Mouse (Mus musculus) hindbrain, embryonic 16.5 days (tissue): ENCODE measurements around the gene Kctd21. TPM values are rescaled to one million over a fixed set of nuclear protein-coding genes. Genes with fewer than 3 reads are reported as not detected.

Experiments
- ATAC-seq: fragments of 200-750 bp; cut with Nextera tagmentation; 2 replicates; pipeline ENCODE4 v1.8.0; 2017; ENCODE audit warnings: moderate TSS enrichment, moderate library complexity
- H3K27ac ChIP-seq: fragments of 300-500 bp; sonication (generic); 2 replicates; pipeline ENCODE4 v1.5.1; 2014; ENCODE audit warnings: low read depth, mild to moderate bottlenecking, control low read depth, low read length, moderate library complexity
- H3K27me3 ChIP-seq: fragments of 300-500 bp; sonication (generic); replicated peaks from 2 replicates; pipeline ENCODE4 v1.6.1; 2014; ENCODE audit warnings: low read length; ENCODE audit not compliant: control insufficient read depth, insufficient read depth
- H3K36me3 ChIP-seq: fragments of 300-500 bp; sonication (generic); 2 replicates; pipeline ENCODE4 v1.6.1; 2014; ENCODE audit warnings: mild to moderate bottlenecking, low read length, moderate library complexity, mixed read lengths; ENCODE audit not compliant: control insufficient read depth, insufficient read depth
- H3K4me1 ChIP-seq: fragments of 300-500 bp; sonication (generic); 2 replicates; pipeline ENCODE4 v1.6.1; 2014; ENCODE audit warnings: low read depth, low read length; ENCODE audit not compliant: control insufficient read depth, insufficient read depth
- H3K4me2 ChIP-seq: fragments of 300-500 bp; sonication (generic); 2 replicates; pipeline ENCODE4 v1.6.1; 2014; ENCODE audit warnings: mild to moderate bottlenecking, low read length, control low read depth, moderate library complexity
- H3K4me3 ChIP-seq: fragments of 300-500 bp; sonication (generic); 2 replicates; pipeline ENCODE4 v1.5.1; 2014; ENCODE audit warnings: mild to moderate bottlenecking, low read length, control low read depth, moderate library complexity
- H3K9ac ChIP-seq: fragments of 300-500 bp; sonication (generic); 2 replicates; pipeline ENCODE4 v1.6.1; 2014; ENCODE audit warnings: low read depth, mild to moderate bottlenecking, control low read depth, low read length, moderate library complexity
- H3K9me3 ChIP-seq: fragments of 300-500 bp; sonication (generic); 2 replicates; pipeline ENCODE4 v1.6.1; 2014; ENCODE audit warnings: mild to moderate bottlenecking, low read length, moderate library complexity; ENCODE audit not compliant: control insufficient read depth
- WGBS: fragments of 180-500 bp; shearing (Covaris S2); extraction: QIAGEN DNeasy Blood & Tissue Kit; methylation state at CpG from one replicate; pipeline ENCODE4 v1.1.7; 2014; 5-methylcytosine and 5-hydroxymethylcytosine counted together
- polyA plus RNA-seq: library from polyadenylated mRNA; unstranded; fragments of >200 nt; fragmentation: Nextera tagmentation; extraction: Ambion mirVana; gene quantifications from 2 replicates; pipeline ENCODE4 v1.2.1, GENCODE M21; 2015

Kctd21 gene
- polyA plus RNA-seq, 1 experiment from 2014 or later, result 7.7 TPM

GRCm38 (mm10) chr7:97303614-97304013 is 28.5 kb upstream of the Kctd21 start:
- ATAC-seq, result no peak
- WGBS, result 86% methylated on average over 2 of the region's 2 CpGs

DNA sequence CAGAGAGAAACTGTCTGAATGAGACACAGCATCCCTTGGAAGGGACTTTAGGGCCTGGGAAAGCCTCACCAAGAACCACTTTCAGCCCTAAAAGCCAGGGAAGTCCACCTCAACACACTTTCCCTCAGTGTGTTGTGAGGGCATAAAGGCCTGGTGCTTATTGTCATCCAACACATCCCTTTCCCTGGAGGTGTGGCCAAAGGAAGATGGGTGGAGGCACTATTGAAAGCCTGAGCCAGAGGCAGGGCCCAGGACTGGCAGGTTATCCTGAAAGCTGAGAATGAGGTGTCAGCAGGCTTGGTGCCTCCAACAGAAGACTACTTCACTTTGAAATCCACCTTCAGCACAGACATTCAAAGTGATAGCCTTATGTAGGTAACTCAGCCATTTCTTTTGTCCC is 27.7 kb upstream of the Kctd21 start:
- no peaks in the 10 kb centered on the region for H3K9me3 ChIP-seq
- peaks cover 23% of the 10 kb centered on the region for H3K36me3 ChIP-seq
- no peak overlapping the region for H3K4me3 ChIP-seq
- no peak overlapping the region for H3K9ac ChIP-seq
- no peak overlapping the region for H3K27ac ChIP-seq
- no peak overlapping the region for H3K4me2 ChIP-seq
- no peak for ATAC-seq
- H3K27me3 ChIP-seq, result no peaks in the 10 kb centered on the region
- no peaks in the 10 kb centered on the region for H3K4me1 ChIP-seq

More at GRCm38 (mm10) chr7:97303614-97304013, 28.5 kb upstream of the Kctd21 start:
- Histone ChIP-seq H3K36me3 (peaks cover 22% of the 10 kb centered on the region), H3K4me3 (no peak overlapping the region), H3K4me1 (no peaks in the 10 kb centered on the region), H3K4me2 (no peak overlapping the region), H3K9me3 (no peaks in the 10 kb centered on the region), H3K27ac (no peak overlapping the region), H3K27me3 (no peaks in the 10 kb centered on the region), H3K9ac (no peak overlapping the region)

DNA sequence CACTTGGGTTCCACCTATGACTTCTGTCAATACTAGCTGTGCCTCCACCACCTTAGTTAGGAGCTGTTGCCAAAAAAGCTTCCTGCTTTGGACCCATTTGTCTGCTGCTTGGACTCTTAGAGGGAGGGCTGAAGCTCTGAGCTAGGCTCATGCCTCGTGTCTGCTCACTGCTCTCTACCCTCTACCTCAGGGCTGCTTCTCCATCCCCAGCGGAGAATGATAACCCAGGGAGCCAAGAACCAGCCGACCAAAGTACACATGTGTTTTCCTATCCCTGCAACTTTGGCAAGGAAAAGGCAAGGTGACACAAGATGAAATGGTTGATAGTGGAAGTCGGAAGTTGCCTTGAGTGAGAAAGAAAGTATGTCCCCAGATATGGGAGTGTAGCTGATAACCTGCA is 26.9 kb upstream of the Kctd21 start:
- Histone ChIP-seq H3K9ac (no peak overlapping the region), H3K4me2 (no peak overlapping the region), H3K36me3 (peaks cover 26% of the 10 kb centered on the region), H3K4me1 (no peaks in the 10 kb centered on the region), H3K4me3 (no peak overlapping the region), H3K27me3 (no peaks in the 10 kb centered on the region), H3K9me3 (no peaks in the 10 kb centered on the region), H3K27ac (no peak overlapping the region)
- ATAC-seq, result no peak
- 86% methylated on average over 4 of the region's 4 CpGs for WGBS

DNA sequence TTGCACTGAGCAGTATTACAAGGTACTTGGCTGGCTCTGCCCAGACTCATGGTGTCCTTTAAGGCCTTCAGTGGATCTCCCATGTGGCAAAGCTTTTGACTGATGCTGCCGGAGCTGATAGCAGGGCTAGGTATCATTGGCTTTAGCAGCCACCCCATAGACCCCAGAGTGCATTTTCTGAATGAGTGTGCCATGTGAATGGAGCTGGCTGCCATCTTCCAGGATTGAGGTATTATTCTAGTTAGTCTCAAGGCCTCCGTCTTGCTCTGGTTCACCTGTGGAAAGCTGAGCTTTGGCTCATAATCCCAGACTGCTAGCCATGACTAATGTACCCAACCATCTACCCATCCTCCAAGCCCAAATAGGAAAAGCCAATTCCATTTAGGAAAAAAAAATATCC is 25.3 kb upstream of the Kctd21 start:
- H3K9ac ChIP-seq, result no peak overlapping the region
- no peaks in the 10 kb centered on the region for H3K4me1 ChIP-seq
- no peak overlapping the region for H3K4me2 ChIP-seq
- H3K27me3 ChIP-seq, result no peaks in the 10 kb centered on the region
- no peak for ATAC-seq
- no peak overlapping the region for H3K4me3 ChIP-seq
- no peak overlapping the region for H3K27ac ChIP-seq
- H3K9me3 ChIP-seq, result no peaks in the 10 kb centered on the region
- peaks cover 37% of the 10 kb centered on the region for H3K36me3 ChIP-seq
- 89% methylated on average over 2 of the region's 2 CpGs for WGBS

GRCm38 (mm10) chr7:97307546-97307945 is 24.6 kb upstream of the Kctd21 start:
- H3K4me2 ChIP-seq, result no peak overlapping the region
- H3K27me3 ChIP-seq, result no peaks in the 10 kb centered on the region
- H3K27ac ChIP-seq, result no peak overlapping the region
- ATAC-seq, result no peak
- H3K9ac ChIP-seq, result no peak overlapping the region
- H3K9me3 ChIP-seq, result no peaks in the 10 kb centered on the region
- H3K36me3 ChIP-seq, result peaks cover 40% of the 10 kb centered on the region
- 92% methylated on average over 1 of the region's 1 CpGs for WGBS
- no peak overlapping the region for H3K4me3 ChIP-seq
- H3K4me1 ChIP-seq, result no peaks in the 10 kb centered on the region

DNA sequence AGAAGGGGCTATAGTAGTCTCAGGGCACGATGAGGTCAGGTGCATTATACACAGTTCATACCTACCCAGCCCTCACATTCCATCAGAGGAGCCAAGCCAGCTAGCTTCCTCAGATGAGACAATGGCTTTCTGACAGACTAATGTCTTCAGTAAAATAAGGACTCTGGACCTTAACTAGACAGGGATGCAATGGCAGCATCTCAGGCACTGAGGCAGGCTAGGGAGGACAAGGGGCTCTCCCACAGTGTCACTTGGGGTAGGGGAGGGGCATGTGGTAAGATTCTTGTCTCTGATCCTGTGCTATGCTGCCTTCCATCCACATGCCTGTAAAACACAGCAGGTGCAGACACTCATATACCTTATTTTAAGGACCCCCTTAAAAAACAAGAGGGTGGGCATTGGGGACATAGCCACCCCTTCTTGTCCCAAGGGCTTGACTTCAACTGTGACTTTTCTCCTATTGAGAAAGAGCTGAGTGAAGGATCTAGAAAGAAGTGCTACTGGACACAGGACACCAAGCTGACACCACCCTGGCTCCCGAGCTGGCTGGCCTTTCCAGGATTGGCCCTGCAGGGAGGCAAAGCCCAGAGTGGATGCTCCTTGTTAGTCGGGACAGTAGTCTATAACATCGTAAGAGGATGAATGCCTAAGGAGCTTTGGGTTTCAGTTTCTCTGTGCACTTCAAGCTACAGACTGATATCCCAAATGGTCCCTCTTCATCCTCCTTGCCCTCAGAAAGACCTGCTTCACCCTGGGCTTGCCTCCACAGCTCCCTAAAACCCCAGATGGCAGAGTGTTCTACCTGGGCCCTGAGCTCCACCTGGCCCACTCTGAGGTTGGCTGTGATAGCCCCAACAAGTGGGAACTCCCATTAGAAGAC is 22.4 kb upstream of the Kctd21 start:
- 87% methylated on average over 4 of the region's 4 CpGs for WGBS
- no peak overlapping the region for H3K4me3 ChIP-seq
- H3K4me1 ChIP-seq, result no peaks in the 10 kb centered on the region
- H3K27me3 ChIP-seq, result no peaks in the 10 kb centered on the region
- no peak for ATAC-seq
- no peaks in the 10 kb centered on the region for H3K9me3 ChIP-seq
- H3K9ac ChIP-seq, result no peak overlapping the region
- H3K27ac ChIP-seq, result no peak overlapping the region
- H3K36me3 ChIP-seq, result peaks cover 36% of the 10 kb centered on the region
- no peak overlapping the region for H3K4me2 ChIP-seq

GRCm38 (mm10) chr7:97310341-97310635 is 21.8 kb upstream of the Kctd21 start:
- Histone ChIP-seq H3K27me3 (no peaks in the 10 kb centered on the region), H3K4me1 (no peaks in the 10 kb centered on the region), H3K9me3 (no peaks in the 10 kb centered on the region), H3K36me3 (peaks cover 36% of the 10 kb centered on the region), H3K4me2 (no peak overlapping the region), H3K27ac (no peak overlapping the region), H3K4me3 (no peak overlapping the region), H3K9ac (no peak overlapping the region)
- WGBS, result 97% methylated on average over 3 of the region's 3 CpGs
- ATAC-seq, result no peak

GRCm38 (mm10) chr7:97311620-97312019 is 20.5 kb upstream of the Kctd21 start:
- ATAC-seq, result no peak
- Histone ChIP-seq H3K4me1 (no peaks in the 10 kb centered on the region), H3K4me3 (no peak overlapping the region), H3K4me2 (no peak overlapping the region), H3K9me3 (no peaks in the 10 kb centered on the region), H3K9ac (no peak overlapping the region), H3K27me3 (no peaks in the 10 kb centered on the region), H3K36me3 (peaks cover 36% of the 10 kb centered on the region), H3K27ac (no peak overlapping the region)
- WGBS, result 90% methylated on average over 14 of the region's 14 CpGs

GRCm38 (mm10) chr7:97312196-97312595 is 19.9 kb upstream of the Kctd21 start:
- no peak overlapping the region for H3K9ac ChIP-seq
- H3K36me3 ChIP-seq, result peaks cover 36% of the 10 kb centered on the region
- no peaks in the 10 kb centered on the region for H3K9me3 ChIP-seq
- H3K27me3 ChIP-seq, result no peaks in the 10 kb centered on the region
- H3K4me1 ChIP-seq, result no peaks in the 10 kb centered on the region
- H3K4me2 ChIP-seq, result no peak overlapping the region
- ATAC-seq, result no peak
- H3K27ac ChIP-seq, result no peak overlapping the region
- WGBS, result 93% methylated on average over 17 of the region's 17 CpGs
- H3K4me3 ChIP-seq, result no peak overlapping the region
